Mouse (Mus musculus) c-Kit-negative CD71-positive TER-119-positive erythroid progenitor cells, embryonic 14.5 days (primary cell): ENCODE measurements around the gene Tnfrsf1b.
"Not testable (repeated sequence)": the region's sequence is repeated elsewhere in the genome, so short reads cannot be mapped to it uniquely, and the experiment has no call there.

ENCODE experiments used
- DNase-seq: peaks from one replicate; pipeline ENCODE4 v3.0.0-alpha.2; 2013; ENCODE audit warnings: low read depth, low spot score

Tnfrsf1b gene

GRCm38 (mm10) chr4:145192686-145193085 is 54.0 kb downstream of the Tnfrsf1b start:
- DNase-seq = no peak

GRCm38 (mm10) chr4:145188561-145188960 is 58.1 kb downstream of the Tnfrsf1b start:
- no peak for DNase-seq

- no peak for DNase-seq
Observed at GRCm38 (mm10) chr4:145187619-145188018, 59.1 kb downstream of the Tnfrsf1b start.

- no peak for DNase-seq
Observed at GRCm38 (mm10) chr4:145178918-145179549, 67.6 kb downstream of the Tnfrsf1b start.

GRCm38 (mm10) chr4:145165542-145165941 is 81.1 kb downstream of the Tnfrsf1b start:
- not testable (repeated sequence) for DNase-seq

- no peak for DNase-seq
Observed at GRCm38 (mm10) chr4:145164111-145164510, 82.6 kb downstream of the Tnfrsf1b start.
